Mouse (Mus musculus) liver, postnatal 0 days (tissue): ENCODE results near the gene Serpinb9b. TPM values are rescaled to one million over a fixed set of nuclear protein-coding genes. Genes with fewer than 3 reads are reported as not detected.
A peak's percentile ranks its signal among the peaks of the same experiment; 100 is the strongest.

Source experiments
- ATAC-seq: fragments of 200-750 bp; cut with Nextera tagmentation; 2 replicates; pipeline ENCODE4 v1.8.0; 2017; ENCODE audit warnings: mild to moderate bottlenecking, moderate library complexity
- DNase-seq: peaks from one replicate; pipeline ENCODE4 v3.0.0-alpha.2; 2016
- H3K27ac ChIP-seq: fragments of 300-500 bp; sonication (generic); 2 replicates; pipeline ENCODE4 v1.5.1; 2014; ENCODE audit warnings: antibody characterized with exemption, moderate library complexity, mild to moderate bottlenecking, low read depth
- H3K27me3 ChIP-seq: fragments of 300-500 bp; sonication (generic); 2 replicates; pipeline ENCODE4 v1.6.1; 2014; ENCODE audit warnings: low read length, control low read depth, mixed read lengths; ENCODE audit not compliant: insufficient read depth
- H3K36me3 ChIP-seq: fragments of 300-500 bp; sonication (generic); replicated peaks from 2 replicates; pipeline ENCODE4 v1.6.1; 2014; ENCODE audit warnings: mild to moderate bottlenecking, control low read depth, low read length, moderate library complexity, mixed read lengths; ENCODE audit not compliant: insufficient read depth
- H3K4me1 ChIP-seq: fragments of 300-500 bp; sonication (generic); 2 replicates; pipeline ENCODE4 v1.6.1; 2014; ENCODE audit warnings: antibody characterized with exemption, mild to moderate bottlenecking, control low read depth; ENCODE audit not compliant: insufficient read depth
- H3K4me2 ChIP-seq: fragments of 300-500 bp; sonication (generic); 2 replicates; pipeline ENCODE4 v1.6.1; 2014; ENCODE audit warnings: low read depth, mild to moderate bottlenecking, low read length, moderate library complexity, mixed read lengths
- H3K4me3 ChIP-seq: fragments of 300-500 bp; sonication (generic); 2 replicates; pipeline ENCODE4 v1.5.1; 2014; ENCODE audit warnings: low read depth, low read length
- H3K9ac ChIP-seq: fragments of 300-500 bp; sonication (generic); replicated peaks from 2 replicates; pipeline ENCODE4 v1.6.1; 2014; ENCODE audit warnings: mild to moderate bottlenecking, moderate library complexity
- H3K9me3 ChIP-seq: fragments of 300-500 bp; sonication (generic); 2 replicates; pipeline ENCODE4 v1.6.1; 2016; ENCODE audit warnings: mild to moderate bottlenecking, control low read depth, low read length, mixed read lengths
- CTCF ChIP-seq: sonication (generic); IDR thresholded peaks from 2 replicates; pipeline ENCODE4 v1.5.1; 2016; ENCODE audit warnings: antibody characterized with exemption, low read depth
- EP300 ChIP-seq: IDR thresholded peaks from 2 replicates; pipeline ENCODE4 v1.6.1; 2016; ENCODE audit warnings: antibody characterized with exemption, low read depth, mild to moderate bottlenecking
- WGBS: fragments of 180-500 bp; shearing (Covaris S2); extraction: QIAGEN DNeasy Blood & Tissue Kit; methylation state at CpG from one replicate; pipeline ENCODE4 v1.1.7; 2014; ENCODE audit not compliant: insufficient replicate concordance; 5-methylcytosine and 5-hydroxymethylcytosine counted together
- polyA plus RNA-seq: library from polyadenylated mRNA; unstranded; fragments of >200 nt; fragmentation: Nextera tagmentation; extraction: Ambion mirVana; gene quantifications from 2 replicates; pipeline ENCODE4 v1.2.1, GENCODE M21; 2015

Gene Serpinb9b
- polyA plus RNA-seq, 1 experiment from 2014 or later, result 0.15 TPM

DNA sequence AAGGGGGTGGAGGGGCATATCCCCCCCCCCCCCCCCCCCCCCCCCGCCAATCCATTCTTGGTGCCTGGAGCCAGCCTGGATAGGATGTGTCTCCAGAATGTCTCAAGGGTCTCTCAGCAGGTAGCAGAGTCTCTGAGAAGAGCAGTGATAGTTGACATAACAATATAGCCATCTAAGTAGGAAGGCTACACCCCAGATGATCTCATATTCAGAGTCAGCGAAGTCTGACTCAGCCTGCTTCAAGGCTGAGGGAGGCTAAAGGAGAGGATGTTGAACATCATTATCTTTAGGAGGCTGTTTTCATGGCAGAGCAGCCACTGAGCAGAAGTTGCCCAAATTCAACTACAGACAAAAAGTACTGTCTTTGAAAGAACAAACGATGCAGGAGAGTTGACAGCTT is 3.1 kb downstream of the Serpinb9b start:
- no peak for ATAC-seq
- TF ChIP-seq EP300 (no peak), CTCF (no peak)
- Histone ChIP-seq H3K27me3 (no peaks in the 10 kb centered on the region), H3K4me3 (no peak overlapping the region), H3K36me3 (no peaks in the 10 kb centered on the region), H3K27ac (no peak overlapping the region), H3K9me3 (no peaks in the 10 kb centered on the region), H3K9ac (no peak overlapping the region), H3K4me1 (no peaks in the 10 kb centered on the region), H3K4me2 (no peak overlapping the region)
- 82% methylated on average over 2 of the region's 3 CpGs for WGBS
- DNase-seq, result no peak

DNA sequence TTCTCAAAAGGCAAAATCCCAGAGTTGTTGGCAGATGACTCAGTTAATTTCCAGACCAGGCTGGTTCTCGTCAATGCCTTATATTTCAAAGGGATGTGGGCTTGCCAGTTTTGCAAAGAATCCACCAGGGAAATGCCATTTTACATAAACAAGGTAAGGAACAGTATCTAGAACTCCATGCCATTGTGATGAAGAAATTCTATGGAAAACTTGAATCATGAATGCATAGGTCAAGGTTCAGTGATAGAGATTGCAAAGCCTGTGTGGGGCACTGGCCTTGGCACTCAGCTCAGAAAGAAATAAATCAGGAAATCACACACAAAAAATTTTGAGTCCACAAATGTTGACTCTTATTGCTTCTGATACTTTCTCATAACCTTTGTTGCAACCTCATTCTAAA is 8.3 kb downstream of the Serpinb9b start:
- no peaks in the 10 kb centered on the region for H3K4me1 ChIP-seq
- no peak overlapping the region for H3K27ac ChIP-seq
- no peak overlapping the region for H3K9ac ChIP-seq
- H3K9me3 ChIP-seq, result no peaks in the 10 kb centered on the region
- 72% methylated on average over 1 of the region's 1 CpGs for WGBS
- H3K36me3 ChIP-seq, result no peaks in the 10 kb centered on the region
- no peaks in the 10 kb centered on the region for H3K27me3 ChIP-seq
- H3K4me2 ChIP-seq, result no peak overlapping the region
- no peak for TF ChIP-seq CTCF
- no peak overlapping the region for H3K4me3 ChIP-seq
- ATAC-seq (no peak), DNase-seq (no peak)

DNA sequence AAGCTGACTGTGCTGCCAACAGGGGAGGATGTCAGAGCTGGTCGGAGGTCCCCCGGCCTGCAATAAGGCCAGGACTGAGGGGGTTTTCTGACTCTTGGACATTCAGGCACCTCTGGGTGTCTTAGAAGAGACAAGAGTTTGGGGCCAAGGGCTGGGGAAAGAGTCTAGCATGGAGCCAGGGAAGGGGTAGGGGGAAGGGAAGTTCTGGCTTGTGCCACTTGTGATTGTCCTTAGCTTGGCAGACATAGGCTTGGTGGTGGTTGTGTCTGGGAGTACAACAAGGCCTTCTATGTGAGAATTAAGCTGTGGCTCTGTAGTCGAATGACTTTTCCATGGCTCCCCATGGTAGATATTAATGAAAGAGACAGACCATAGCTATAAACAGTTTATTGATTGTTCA is 16.3 kb downstream of the Serpinb9b start:
- Histone ChIP-seq H3K4me1 (no peaks in the 10 kb centered on the region), H3K9ac (no peak overlapping the region), H3K36me3 (no peaks in the 10 kb centered on the region), H3K27me3 (no peaks in the 10 kb centered on the region), H3K4me2 (no peak overlapping the region), H3K9me3 (no peaks in the 10 kb centered on the region), H3K27ac (no peak overlapping the region), H3K4me3 (no peak overlapping the region)
- ATAC-seq, result no peak
- no peak for TF ChIP-seq CTCF
- WGBS, result 86% methylated on average over 3 of the region's 3 CpGs
- no peak for DNase-seq

DNA sequence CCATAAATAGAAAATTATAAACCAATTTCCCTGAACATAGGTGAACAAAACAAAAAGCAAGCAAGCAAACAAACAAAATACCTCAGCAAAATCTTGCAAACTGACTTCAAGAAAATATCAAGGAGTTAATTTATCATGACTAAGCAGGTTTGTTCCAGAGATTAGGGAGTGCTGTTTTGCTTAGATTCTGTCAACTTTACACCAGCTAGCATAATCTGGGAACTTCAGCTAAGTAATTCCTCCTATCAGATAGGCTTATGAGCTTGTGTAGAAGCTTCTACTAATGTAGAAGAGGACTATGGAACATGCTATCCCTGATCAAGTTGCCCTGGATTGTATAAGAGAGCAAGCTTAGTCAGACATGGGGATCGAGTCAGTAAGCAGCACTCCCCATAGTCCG is 20.0 kb downstream of the Serpinb9b start:
- DNase-seq (no peak), ATAC-seq (no peak)
- 75% methylated on average over 2 of the region's 2 CpGs for WGBS

DNA sequence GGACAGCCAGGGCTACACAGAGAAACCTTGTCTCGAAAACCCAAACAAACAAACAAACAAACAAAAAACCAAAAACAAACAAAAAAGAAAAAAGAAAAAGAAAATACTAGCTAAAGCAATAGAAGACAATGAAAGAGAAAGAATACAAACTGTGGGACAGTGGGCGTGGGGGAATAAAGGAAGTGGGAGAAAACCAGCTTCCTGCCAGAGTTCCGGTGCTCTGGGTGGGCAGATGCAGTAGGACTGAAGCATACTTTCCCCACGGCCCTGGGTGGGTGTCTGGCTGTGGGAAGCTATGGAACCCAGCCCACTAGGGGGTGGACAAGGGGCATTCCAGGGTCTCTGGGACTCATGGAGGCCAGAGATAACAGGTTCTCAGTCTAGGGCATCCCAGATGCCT is 21.0 kb downstream of the Serpinb9b start:
- TF ChIP-seq CTCF, result no peak
- TF ChIP-seq EP300, result no peak
- H3K9ac ChIP-seq, result no peak overlapping the region
- no peak overlapping the region for H3K4me3 ChIP-seq
- WGBS, result 47% methylated on average over 4 of the region's 4 CpGs
- H3K4me2 ChIP-seq, result no peak overlapping the region
- no peaks in the 10 kb centered on the region for H3K27me3 ChIP-seq
- H3K9me3 ChIP-seq, result no peaks in the 10 kb centered on the region
- no peak for DNase-seq
- ATAC-seq, result no peak
- H3K27ac ChIP-seq, result no peak overlapping the region
- no peaks in the 10 kb centered on the region for H3K4me1 ChIP-seq
- H3K36me3 ChIP-seq, result no peaks in the 10 kb centered on the region

More for the DNA sequence above, 20.0 kb downstream of the Serpinb9b start:
- H3K9me3 ChIP-seq, result no peaks in the 10 kb centered on the region
- no peak overlapping the region for H3K9ac ChIP-seq
- no peaks in the 10 kb centered on the region for H3K27me3 ChIP-seq
- no peak overlapping the region for H3K4me2 ChIP-seq
- no peak overlapping the region for H3K4me3 ChIP-seq
- peak; percentile 74 for TF ChIP-seq EP300
- no peak for TF ChIP-seq CTCF
- no peaks in the 10 kb centered on the region for H3K36me3 ChIP-seq
- H3K27ac ChIP-seq, result 0 out of 2 replicates have a peak overlapping the region, but pooled peaks have one; percentile 4
- H3K4me1 ChIP-seq, result no peaks in the 10 kb centered on the region

DNA sequence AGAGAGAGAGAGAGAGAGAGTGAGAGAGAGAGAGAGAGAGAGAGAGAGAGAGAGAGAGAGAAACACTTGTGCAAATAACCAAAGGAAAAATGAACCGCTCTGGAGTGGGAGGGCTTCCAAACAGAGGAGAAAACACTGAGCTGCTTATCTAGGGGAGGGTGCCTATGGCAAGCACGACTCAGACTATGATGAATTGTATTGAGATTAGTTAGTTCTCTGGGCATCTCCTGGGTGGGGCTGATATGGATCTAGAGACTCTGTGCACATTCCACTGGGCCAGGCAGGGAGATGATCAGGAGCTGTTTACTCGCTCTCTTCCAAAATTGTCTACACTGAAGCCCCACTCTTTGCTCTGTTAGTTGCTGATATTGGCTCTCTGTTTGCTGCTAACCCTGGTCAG is 24.5 kb downstream of the Serpinb9b start:
- Histone ChIP-seq H3K4me2 (no peak overlapping the region), H3K4me1 (no peaks in the 10 kb centered on the region), H3K27ac (no peak overlapping the region), H3K36me3 (no peaks in the 10 kb centered on the region), H3K27me3 (no peaks in the 10 kb centered on the region), H3K9me3 (no peaks in the 10 kb centered on the region), H3K4me3 (no peak overlapping the region), H3K9ac (no peak overlapping the region)
- TF ChIP-seq EP300 (no peak), CTCF (no peak)
- DNase-seq, result no peak
- 41% methylated on average over 3 of the region's 3 CpGs for WGBS
- ATAC-seq, result no peak

DNA sequence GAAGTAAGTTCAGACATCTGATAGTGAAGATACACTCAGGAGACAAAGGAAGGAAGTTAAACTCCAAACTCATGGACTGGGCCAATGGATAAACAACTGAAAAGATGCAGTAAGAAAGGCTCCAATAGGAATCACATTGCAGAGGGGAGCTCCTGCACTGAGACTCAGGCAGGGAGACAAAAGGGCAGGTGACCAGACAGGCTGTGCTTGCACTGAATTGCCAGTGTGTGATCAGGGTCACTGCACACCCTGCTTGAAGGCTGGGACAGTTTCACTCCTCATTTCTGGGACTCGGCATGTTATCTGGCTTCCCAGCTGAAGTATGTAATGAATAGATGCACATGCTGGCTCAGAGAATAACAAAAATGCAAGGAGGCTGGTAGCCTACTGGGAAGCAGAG is 35.8 kb downstream of the Serpinb9b start:
- H3K36me3 ChIP-seq, result no peaks in the 10 kb centered on the region
- ATAC-seq (no peak), DNase-seq (no peak)
- WGBS, result 70% methylated on average over 1 of the region's 1 CpGs
- no peaks in the 10 kb centered on the region for H3K27me3 ChIP-seq
- H3K9me3 ChIP-seq, result no peaks in the 10 kb centered on the region
- H3K4me3 ChIP-seq, result no peak overlapping the region
- no peak overlapping the region for H3K4me2 ChIP-seq
- no peak for TF ChIP-seq CTCF
- no peak for TF ChIP-seq EP300
- H3K27ac ChIP-seq, result no peak overlapping the region
- no peak overlapping the region for H3K9ac ChIP-seq
- H3K4me1 ChIP-seq, result no peaks in the 10 kb centered on the region
